Mouse (Mus musculus) limb, embryonic 10.5 days (tissue): ENCODE data around the gene Akap12. TPM values are rescaled to one million over a fixed set of nuclear protein-coding genes. Genes with fewer than 3 reads are reported as not detected.

Source experiments
- DNase-seq: peaks from one replicate; pipeline ENCODE4 v3.0.0-alpha.2; 2017; ENCODE audit warnings: low spot score
- H3K27ac ChIP-seq: fragments of 300-500 bp; sonication (generic); 2 replicates; pipeline ENCODE4 v1.5.1; 2016; ENCODE audit warnings: mild to moderate bottlenecking
- H3K27me3 ChIP-seq: fragments of 300-500 bp; sonication (generic); 2 replicates; pipeline ENCODE4 v1.6.1; 2016; ENCODE audit warnings: low read depth, mild to moderate bottlenecking; ENCODE audit not compliant: poor library complexity, severe bottlenecking
- H3K36me3 ChIP-seq: fragments of 300-500 bp; sonication (generic); 2 replicates; pipeline ENCODE4 v1.6.1; 2016; ENCODE audit warnings: mild to moderate bottlenecking, moderate library complexity
- H3K4me1 ChIP-seq: fragments of 300-500 bp; sonication (generic); 2 replicates; pipeline ENCODE4 v1.6.1; 2016
- H3K4me3 ChIP-seq: fragments of 300-500 bp; sonication (generic); 2 replicates; pipeline ENCODE4 v1.5.1; 2016; ENCODE audit warnings: mild to moderate bottlenecking, moderate library complexity
- H3K9me3 ChIP-seq: fragments of 300-500 bp; sonication (generic); replicated peaks from 2 replicates; pipeline ENCODE4 v1.6.1; 2016; ENCODE audit warnings: mild to moderate bottlenecking
- WGBS: fragments of 180-500 bp; shearing (Covaris S2); methylation state at CpG from one replicate; pipeline ENCODE4 v1.1.7; 2016; 5-methylcytosine and 5-hydroxymethylcytosine counted together
- polyA plus RNA-seq: library from polyadenylated mRNA; unstranded; fragments of >200 nt; fragmentation: Nextera tagmentation; extraction: Ambion mirVana; gene quantifications from 2 replicates; pipeline ENCODE4 v1.2.1, GENCODE M21; 2016

Akap12 gene
- polyA plus RNA-seq, 1 experiment from 2014 or later: 9.0 TPM

DNA sequence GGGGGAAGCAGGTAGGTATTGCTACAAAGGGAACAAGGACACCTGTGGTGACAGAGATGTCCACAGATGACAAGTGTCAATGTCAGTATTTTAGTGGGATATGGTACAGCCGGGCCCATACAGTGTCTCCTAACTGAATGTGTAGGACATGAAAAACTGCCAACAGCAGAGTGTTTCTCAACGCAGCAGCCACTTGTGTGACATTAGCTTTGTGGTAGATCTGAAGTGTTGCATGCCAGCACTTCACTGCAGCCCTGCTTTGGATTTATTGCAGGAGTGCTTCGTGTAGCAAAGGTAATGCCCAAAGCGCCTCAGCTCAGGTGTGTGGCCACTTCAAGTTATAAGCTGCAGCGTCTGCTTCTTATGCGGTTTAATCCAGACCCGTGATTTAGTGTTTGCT lies 110.8 kb downstream of the Akap12 start:
- no peak overlapping the region for H3K4me3 ChIP-seq
- WGBS: 91% methylated on average over 7 of the region's 7 CpGs
- H3K27me3 ChIP-seq: no peaks in the 10 kb centered on the region
- no peak for DNase-seq
- no peaks in the 10 kb centered on the region for H3K4me1 ChIP-seq
- no peaks in the 10 kb centered on the region for H3K9me3 ChIP-seq
- H3K36me3 ChIP-seq: peaks cover 18% of the 10 kb centered on the region
- H3K27ac ChIP-seq: no peak overlapping the region

DNA sequence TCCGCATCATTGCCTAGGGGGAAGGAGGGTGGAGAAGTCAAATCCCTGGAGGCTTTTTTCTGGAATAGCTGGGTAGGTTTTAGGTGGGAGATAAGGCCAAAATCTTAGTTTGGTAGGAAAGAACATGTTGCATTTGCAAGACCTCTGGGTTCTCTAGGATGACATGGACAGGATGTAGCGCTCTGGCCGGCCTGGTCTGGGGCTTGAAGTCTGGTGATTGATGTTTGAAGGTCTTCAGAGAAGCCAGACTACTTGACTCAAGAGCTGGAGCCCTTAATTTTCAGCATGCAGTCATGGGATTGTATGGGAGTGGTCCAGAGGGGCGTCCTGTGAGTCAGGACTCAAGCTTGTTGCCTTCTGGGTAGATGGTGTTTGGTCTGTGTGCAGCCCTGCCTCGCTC lies 114.6 kb downstream of the Akap12 start:
- Histone ChIP-seq H3K9me3 (no peaks in the 10 kb centered on the region), H3K27ac (no peak overlapping the region), H3K27me3 (no peaks in the 10 kb centered on the region), H3K4me3 (no peak overlapping the region), H3K36me3 (no peaks in the 10 kb centered on the region), H3K4me1 (peaks cover 4% of the 10 kb centered on the region)
- no peak for DNase-seq
- 90% methylated on average over 5 of the region's 5 CpGs for WGBS

DNA sequence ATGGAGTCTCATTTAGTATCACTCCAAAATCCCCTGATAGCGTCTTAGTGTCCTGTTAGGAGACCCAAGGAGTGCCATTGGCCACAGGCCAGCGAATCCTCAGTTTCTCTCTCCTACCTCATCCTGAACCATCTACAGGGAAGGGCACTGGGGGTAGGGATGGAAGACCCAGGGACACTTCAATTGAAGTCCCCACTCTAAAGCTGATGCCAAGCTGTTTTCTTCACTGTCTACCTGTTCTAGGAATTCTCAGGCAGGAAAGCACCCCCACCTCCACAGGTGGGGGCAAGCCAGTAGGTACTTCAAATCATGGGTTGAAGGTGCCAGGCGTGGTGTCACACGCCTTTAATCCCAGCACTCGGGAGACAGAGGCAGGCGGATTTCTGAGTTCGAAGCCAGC lies 118.1 kb downstream of the Akap12 start:
- H3K4me1 ChIP-seq: peaks cover 16% of the 10 kb centered on the region
- no peak overlapping the region for H3K27ac ChIP-seq
- no peaks in the 10 kb centered on the region for H3K36me3 ChIP-seq
- H3K27me3 ChIP-seq: no peaks in the 10 kb centered on the region
- DNase-seq: no peak
- H3K4me3 ChIP-seq: no peak overlapping the region
- WGBS: 90% methylated on average over 7 of the region's 7 CpGs
- no peaks in the 10 kb centered on the region for H3K9me3 ChIP-seq

DNA sequence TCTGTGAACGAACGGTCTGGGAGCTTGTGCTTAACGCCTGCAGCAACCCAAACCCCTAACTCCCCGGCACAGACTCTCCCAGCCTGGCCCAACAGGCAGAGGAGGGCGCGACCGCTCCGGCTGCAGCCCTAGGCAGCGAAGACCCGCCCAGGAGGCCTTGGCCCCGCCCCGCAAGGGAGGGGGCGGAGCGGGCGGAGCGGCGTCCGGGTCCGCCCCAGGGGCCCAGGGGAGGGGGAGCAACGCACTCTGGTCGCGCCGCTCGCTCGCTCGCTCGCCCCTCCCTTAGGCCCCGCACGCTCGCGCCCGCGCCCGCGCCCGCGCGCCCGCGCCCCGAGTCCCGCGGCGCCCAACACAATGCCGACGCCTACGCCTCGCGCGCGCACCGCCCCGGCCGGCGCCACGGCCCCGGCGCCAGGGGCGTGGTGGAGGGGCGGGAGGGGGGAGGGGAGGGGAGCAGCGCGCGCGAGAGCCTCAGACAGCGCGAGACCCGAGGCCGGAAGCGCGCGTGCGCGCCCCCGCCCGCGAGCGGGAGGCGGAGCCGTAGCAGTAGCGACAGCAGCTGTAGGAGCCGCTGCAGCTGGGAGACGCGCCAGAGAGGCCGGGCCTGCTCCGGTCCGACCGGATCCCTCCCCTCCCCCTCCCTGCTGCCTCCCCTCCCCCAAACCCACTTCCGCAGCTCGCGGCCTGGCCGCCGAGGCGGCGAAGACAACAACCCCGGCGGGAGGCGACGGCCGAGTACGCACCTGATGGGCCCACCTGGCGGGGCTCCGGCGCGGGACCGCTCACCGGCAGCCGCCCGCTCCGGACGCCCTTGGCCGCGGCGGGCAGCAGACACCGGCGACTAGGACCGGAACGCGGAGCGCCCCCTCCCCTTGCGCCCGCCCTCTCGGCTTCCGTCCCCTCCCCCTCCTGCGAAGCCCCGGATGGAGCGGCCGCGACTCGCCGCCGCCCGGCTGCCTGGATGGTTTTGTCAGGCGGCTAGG lies 120.7 kb downstream of the Akap12 start:
- under 1% methylated on average over 100 of the region's 133 CpGs for WGBS
- H3K4me1 ChIP-seq: peaks cover 34% of the 10 kb centered on the region
- peaks cover 6% of the 10 kb centered on the region for H3K36me3 ChIP-seq
- H3K4me3 ChIP-seq: peak overlapping the region; percentile 94
- H3K9me3 ChIP-seq: no peaks in the 10 kb centered on the region
- no peaks in the 10 kb centered on the region for H3K27me3 ChIP-seq
- peak; percentile 96 for DNase-seq
- peak overlapping the region; percentile 99 for H3K27ac ChIP-seq

DNA sequence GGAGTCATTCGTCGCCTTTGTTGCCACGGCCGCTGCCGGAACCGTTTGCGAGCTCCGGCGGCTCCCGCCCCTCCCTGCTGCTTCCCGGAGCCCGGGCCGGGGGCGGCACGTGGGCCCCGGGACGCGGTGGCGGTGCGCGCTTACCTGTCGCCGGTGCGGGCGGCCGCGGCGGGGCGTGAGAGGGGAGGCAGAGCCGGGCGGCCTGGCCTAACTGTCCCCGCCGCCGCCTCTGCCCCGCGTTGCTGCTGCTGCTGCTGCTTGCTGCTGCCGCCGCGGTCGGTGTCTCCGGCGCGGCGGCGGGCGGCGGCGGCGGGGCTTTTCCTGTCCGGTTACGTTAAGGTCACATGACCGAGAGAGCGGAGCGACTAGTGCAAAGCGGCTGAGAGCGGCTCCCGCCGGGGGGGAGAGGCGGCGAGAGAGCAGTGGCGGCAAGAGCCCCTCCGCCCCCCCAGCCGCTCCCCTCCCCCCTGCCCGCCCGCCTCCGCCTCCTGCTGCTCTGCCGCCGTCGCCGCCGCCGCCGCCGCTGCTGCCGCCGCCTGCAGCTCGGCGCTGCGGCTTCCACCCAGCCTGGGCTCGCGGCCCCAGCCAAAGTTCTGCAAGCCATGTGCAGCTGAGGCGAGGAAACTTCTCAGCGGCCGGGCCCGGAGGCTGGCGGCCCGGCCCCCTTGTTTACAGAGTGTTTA lies 121.7 kb downstream of the Akap12 start, which contains the start of gene Zbtb2:
TSS of gene Zbtb2 (minus strand) at position 408 of the 683 bp plus-strand sequence.
- Histone ChIP-seq H3K27ac (peak within 1 kb of the TSS; percentile 99), H3K9me3 (no peaks in the 10 kb centered on the region), H3K27me3 (no peaks in the 10 kb centered on the region), H3K4me1 (peaks cover 34% of the 10 kb centered on the region), H3K36me3 (peaks cover 14% of the 10 kb centered on the region), H3K4me3 (peak within 1 kb of the TSS; percentile 94)
- under 1% methylated on average over 81 of the region's 87 CpGs for WGBS
- peak; percentile 81 for DNase-seq

DNA sequence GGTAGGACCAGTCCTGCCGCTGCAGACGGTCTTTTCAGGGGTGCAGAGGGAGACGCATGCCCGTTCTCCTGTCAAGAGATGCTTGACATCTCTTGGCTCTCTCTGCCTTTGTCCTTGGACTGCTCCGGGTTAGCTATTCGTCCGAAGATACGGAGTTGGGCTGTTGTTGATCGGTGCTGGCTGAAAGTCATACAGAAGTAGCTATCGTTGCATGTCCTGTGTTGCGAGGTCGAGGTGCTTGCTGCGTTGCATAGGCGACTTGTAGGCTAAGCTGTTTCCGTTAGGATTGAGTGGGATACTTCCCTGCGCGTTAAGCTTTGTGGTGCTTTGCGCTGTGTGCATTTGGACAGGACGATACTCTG lies 122.2 kb downstream of the Akap12 start:
- peak overlapping the region; percentile 94 for H3K4me3 ChIP-seq
- peaks cover 31% of the 10 kb centered on the region for H3K4me1 ChIP-seq
- peaks cover 19% of the 10 kb centered on the region for H3K36me3 ChIP-seq
- no peaks in the 10 kb centered on the region for H3K9me3 ChIP-seq
- no peaks in the 10 kb centered on the region for H3K27me3 ChIP-seq
- no peak for DNase-seq
- peak overlapping the region; percentile 99 for H3K27ac ChIP-seq
- 1% methylated on average over 19 of the region's 19 CpGs for WGBS

DNA sequence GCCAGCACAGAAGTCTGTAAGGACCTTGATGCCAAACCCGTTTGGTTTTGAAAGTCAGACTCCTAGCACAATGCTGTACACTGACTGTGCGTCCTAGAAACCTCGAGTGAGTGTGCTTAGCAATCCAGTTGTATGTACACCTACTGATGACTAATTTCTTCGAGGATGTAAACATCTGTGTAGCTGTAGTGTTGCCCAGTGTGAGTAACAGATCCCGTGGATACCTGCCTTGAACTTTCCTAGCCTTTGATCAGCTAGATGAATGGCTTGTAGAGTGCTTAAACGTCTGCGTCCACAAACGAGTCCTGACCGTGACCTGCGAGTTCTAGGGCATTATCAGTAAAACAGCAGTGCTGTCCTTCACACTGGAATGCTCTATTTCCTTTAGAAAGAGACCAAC lies 122.9 kb downstream of the Akap12 start:
- no peak for DNase-seq
- H3K27ac ChIP-seq: 0 out of 2 replicates have a peak overlapping the region, but pooled peaks have one; percentile 99
- 24% methylated on average over 10 of the region's 10 CpGs for WGBS
- H3K36me3 ChIP-seq: peaks cover 25% of the 10 kb centered on the region
- peak overlapping the region; percentile 94 for H3K4me3 ChIP-seq
- H3K9me3 ChIP-seq: no peaks in the 10 kb centered on the region
- peaks cover 31% of the 10 kb centered on the region for H3K4me1 ChIP-seq
- H3K27me3 ChIP-seq: no peaks in the 10 kb centered on the region

DNA sequence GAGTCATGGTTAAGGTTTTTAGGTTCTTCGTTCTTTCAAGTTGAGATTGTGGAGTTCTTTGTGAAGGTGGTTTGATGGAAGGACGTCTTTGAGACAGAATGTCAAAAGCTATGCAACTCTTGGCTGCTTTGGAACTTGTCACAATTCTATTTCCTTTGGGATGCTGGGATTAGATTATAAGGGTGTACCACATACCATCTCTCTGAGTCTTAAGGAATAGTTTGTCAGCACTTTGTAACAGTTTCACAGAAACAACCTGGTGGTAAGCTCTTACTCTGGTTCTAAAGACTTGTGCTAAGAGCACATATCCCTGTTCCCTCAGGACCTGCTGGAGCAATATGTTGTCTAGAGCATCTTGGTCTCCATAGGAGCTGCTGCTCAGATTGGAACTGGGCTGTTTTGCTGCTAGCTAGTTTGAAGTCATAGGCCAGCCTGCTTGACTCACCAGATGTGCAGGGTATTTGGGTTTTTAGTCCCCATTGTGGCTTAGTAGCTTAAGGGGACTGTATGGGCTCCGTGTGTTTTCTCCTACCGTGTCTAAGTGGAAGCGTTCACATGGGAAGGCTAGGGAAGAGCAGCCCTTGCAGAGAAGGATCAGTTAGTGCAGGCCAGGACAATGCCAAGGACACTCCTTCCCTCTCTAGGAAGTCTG lies 123.4 kb downstream of the Akap12 start:
- WGBS: 83% methylated on average over 5 of the region's 5 CpGs
- Histone ChIP-seq H3K36me3 (peaks cover 30% of the 10 kb centered on the region), H3K27me3 (no peaks in the 10 kb centered on the region), H3K27ac (no peak overlapping the region), H3K9me3 (no peaks in the 10 kb centered on the region), H3K4me3 (peak overlapping the region; percentile 94), H3K4me1 (peaks cover 31% of the 10 kb centered on the region)
- no peak for DNase-seq

DNA sequence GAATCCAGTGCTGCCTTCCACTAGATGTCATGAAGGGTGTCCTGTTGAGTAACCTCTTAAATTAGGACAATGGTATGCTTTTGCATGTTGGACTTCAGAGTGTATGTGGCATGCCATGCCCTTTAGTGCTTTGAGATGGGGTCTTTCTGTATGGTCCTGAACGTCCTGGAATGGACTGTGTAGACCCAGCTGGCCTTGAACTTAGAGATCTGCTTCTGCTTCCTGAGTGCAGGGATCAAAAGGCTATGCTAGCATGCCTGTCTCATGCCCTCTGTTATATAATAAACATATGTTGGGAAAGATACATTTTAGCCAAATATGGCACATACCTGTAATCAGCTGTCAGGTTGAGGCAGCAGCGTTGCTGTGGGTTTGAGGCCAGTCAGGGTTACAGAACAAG lies 124.4 kb downstream of the Akap12 start:
- 67% methylated on average over 2 of the region's 2 CpGs for WGBS
- no peak for DNase-seq
- Histone ChIP-seq H3K4me3 (no peak overlapping the region), H3K27ac (no peak overlapping the region), H3K9me3 (no peaks in the 10 kb centered on the region), H3K4me1 (peaks cover 31% of the 10 kb centered on the region), H3K36me3 (peaks cover 40% of the 10 kb centered on the region), H3K27me3 (no peaks in the 10 kb centered on the region)

DNA sequence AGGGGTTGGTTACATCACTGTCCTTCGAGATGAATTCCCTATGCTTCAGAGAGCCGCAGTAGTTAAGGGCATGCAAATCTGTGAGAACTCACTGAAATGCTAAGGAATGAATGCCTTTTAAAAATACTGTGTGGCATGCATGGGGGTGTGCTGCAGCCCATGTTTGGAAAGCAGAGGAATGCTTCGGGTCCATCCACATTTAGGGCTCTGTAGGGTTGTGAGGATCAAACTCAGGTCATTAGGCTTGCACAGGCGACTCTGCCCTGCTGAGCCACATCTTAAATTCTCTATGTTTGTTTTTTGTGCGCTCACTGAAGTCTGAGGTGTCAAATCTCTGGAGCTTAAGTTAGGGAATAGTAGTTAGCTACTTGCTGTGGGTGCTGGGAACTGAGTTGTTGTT lies 124.9 kb downstream of the Akap12 start:
- DNase-seq: no peak
- Histone ChIP-seq H3K36me3 (peaks cover 45% of the 10 kb centered on the region), H3K27me3 (no peaks in the 10 kb centered on the region), H3K4me1 (peaks cover 27% of the 10 kb centered on the region), H3K27ac (no peak overlapping the region), H3K4me3 (no peak overlapping the region), H3K9me3 (no peaks in the 10 kb centered on the region)
- 75% methylated on average over 5 of the region's 5 CpGs for WGBS

DNA sequence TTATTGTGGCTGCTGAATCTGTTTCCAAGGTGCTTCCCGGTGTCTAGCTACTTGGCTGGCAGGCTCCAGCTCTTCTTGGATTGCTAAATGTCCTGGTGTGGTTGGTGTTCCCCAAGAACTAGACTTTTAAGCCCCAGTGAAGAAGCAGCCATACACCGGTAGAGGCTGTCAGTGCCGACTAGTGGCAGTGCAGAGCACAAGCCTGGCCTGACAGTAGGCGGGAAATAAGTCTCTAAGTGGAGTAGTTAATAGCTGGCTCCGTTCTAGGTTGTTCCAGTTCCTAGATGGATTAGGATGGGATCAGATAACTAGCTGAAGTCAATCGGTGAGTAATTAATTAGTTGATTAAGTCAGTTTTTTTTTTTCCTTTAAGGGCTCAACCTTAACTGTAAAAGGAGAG lies 125.7 kb downstream of the Akap12 start:
- Histone ChIP-seq H3K4me1 (peaks cover 26% of the 10 kb centered on the region), H3K27ac (no peak overlapping the region), H3K4me3 (no peak overlapping the region), H3K27me3 (no peaks in the 10 kb centered on the region), H3K36me3 (peaks cover 53% of the 10 kb centered on the region), H3K9me3 (no peaks in the 10 kb centered on the region)
- 68% methylated on average over 6 of the region's 6 CpGs for WGBS
- DNase-seq: no peak

DNA sequence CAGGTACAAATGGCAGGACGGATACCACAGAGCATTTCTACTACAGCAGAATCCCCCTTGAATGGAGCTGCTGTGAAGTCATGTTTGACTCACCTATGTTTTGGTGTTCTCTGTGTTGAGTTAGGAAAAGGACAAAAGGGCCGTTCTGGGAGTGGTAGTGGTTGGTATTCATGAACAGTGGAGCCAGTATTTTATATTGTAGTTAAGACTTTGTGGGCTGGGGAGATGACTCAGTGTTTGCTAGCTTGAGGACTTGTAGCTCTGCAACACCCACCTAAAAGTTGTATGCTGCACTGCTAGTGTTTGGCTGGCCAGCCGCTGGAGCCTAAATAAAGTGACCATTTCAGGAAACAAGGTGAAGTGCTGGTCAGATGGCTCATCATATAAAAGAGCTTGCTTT lies 129.1 kb downstream of the Akap12 start:
- peaks cover 8% of the 10 kb centered on the region; the same call in 1 of the 2 replicates for H3K4me1 ChIP-seq
- no peak overlapping the region for H3K4me3 ChIP-seq
- peaks cover 84% of the 10 kb centered on the region for H3K36me3 ChIP-seq
- 94% methylated on average over 3 of the region's 3 CpGs for WGBS
- no peak overlapping the region for H3K27ac ChIP-seq
- no peak for DNase-seq
- H3K9me3 ChIP-seq: no peaks in the 10 kb centered on the region
- H3K27me3 ChIP-seq: no peaks in the 10 kb centered on the region

DNA sequence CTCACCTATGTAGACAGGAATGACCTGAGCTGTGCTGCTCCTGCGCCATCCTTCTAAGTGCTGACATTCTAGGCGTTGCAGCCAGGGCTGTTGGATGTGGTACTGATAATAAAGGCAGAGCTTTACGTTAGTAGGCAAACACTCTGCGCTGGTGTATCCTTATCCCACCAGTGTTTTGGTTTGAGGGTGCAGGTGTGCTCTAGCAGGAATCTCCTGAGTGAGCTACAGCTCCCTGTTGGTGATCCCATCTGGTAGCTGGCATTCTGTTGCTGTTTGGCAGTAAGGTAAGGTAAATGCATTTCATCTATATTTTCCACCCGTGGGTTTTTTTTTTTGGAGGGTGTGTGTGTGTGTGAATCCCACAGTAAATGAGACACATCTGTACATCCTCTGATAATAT lies 131.9 kb downstream of the Akap12 start:
- no peaks in the 10 kb centered on the region for H3K9me3 ChIP-seq
- peaks cover 89% of the 10 kb centered on the region for H3K36me3 ChIP-seq
- H3K4me1 ChIP-seq: no peaks in the 10 kb centered on the region
- no peak overlapping the region for H3K4me3 ChIP-seq
- no peak for DNase-seq
- H3K27me3 ChIP-seq: no peaks in the 10 kb centered on the region
- H3K27ac ChIP-seq: no peak overlapping the region
- 94% methylated on average over 5 of the region's 5 CpGs for WGBS
